Mouse (Mus musculus): Measurements from ENCODE around the gene Hivep3.

Gene Hivep3

DNA sequence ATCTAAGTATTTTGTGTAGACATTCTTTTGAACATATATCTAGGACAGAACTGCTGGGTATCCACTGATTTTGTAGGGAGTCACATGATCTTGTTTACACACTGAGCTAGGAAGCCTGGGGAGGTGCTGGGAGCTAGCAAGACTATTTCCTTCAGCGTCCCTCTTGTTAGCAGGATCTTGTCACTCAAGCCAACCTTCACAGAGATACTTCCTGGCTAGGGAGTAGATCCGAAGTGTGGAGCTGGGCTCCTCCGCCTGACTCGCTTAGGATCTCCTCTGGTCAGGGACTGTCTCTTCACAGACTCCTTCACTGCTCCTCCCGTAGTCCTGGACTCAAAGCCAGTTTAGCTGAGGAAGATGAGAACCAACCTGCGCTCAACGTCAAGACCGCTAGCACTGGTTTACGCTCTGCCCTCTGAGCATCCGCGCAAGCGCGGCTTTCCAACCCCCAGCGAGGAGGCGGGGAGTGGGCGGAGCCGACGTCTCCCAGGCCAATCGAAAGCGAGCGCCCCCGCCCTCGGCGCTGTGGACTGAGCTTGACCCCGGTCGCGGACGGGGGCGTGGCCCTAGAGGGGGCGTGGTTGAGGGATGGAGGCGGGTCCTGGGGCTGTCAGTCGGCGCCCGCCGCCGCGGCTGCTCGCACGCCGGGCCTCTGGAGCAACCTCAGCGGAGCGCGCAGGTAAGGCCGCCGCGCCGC, at the start of gene Hivep3:
Gene Hivep3 (plus strand): TSS at position 601 of the 697 bp plus-strand sequence.
- peak; percentile 100 for DNase-seq (ENCODE audit: low spot score)

GRCm38 (mm10) chr4:119685746-119686145, 47.8 kb upstream of the Hivep3 start:
- DNase-seq (ENCODE audit: low spot score), result no peak

DNA sequence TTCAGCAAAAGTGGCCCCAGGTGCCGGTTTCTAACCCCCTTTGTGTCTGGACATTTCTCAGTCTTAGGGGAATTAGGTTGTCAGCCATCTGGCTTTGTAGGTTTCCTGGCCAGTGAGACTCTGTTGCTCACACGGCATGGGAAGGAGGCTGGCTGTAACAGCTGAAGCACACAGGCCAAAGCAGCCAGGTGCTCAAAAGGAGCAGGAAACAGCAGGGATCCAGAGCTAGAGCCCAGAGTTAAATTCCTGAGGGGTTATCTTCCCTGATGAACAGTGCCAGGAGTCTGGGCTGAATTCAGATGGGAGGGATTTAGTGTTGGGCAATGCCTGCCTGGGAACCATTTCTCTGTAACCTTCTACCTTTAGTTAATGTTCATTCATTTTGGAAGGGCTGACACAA, 35.2 kb upstream of the Hivep3 start:
- no peak for DNase-seq (ENCODE audit: low spot score)

DNA sequence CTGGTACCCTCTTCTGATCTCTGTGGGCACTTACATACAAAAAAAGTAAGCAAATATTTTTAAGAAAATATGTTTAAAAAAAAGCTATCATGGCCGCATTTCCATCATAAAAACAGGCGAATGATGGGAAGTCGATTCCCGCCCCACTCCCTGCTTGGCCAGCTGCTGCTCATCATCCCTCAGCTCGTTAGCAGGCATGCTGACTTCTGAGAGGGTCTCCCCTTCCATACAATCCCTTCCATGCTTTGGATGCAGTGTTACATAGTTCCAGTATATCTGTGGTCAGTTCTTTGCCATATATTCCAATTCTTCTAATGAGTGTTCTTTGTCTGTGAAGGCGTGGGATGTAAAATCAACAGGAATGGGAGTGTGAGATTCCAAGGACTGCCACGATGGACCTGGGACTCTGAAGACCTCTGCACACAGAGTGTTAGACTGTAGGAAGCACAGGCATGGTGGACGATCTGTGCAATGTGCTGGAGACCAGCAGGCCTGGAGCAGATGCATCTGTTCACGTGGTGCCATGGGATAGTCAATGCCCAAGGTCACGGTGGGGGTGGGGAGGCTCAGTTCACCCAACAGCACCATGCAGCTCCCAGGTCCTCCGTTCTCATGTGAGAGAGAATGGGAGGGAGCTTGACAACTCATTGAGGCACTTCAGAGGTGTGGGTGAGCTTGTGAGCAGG, 32.2 kb upstream of the Hivep3 start:
- no peak for DNase-seq (ENCODE audit: low spot score)

- DNase-seq (ENCODE audit: low spot score), result no peak
These were observed 29.6 kb upstream of the Hivep3 start for GRCm38 (mm10) chr4:119703965-119704364.

- peak; percentile 41 for DNase-seq (ENCODE audit: low spot score)
These were observed 26.3 kb upstream of the Hivep3 start for GRCm38 (mm10) chr4:119707326-119707725.

GRCm38 (mm10) chr4:119707751-119708150, 25.8 kb upstream of the Hivep3 start:
- no peak for DNase-seq (ENCODE audit: low spot score)

DNA sequence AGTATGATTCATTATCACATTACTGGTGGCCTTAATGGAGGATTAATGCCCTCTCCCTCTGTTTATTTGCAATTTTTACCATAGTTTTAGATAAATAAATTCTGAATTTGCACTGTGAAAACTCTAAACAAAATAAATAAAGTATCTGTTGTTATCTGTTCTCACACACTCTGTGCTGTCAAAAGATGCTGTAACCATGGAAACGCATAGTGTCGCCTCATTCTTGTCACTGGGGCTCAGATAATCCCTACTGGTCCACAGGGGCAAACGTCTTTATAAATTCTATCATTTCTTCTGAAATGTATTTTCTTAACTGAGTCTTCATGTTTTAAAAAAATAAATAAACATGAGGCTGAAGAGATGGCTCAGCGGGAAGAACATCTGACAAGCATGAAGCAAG, 23.4 kb upstream of the Hivep3 start:
- no peak for DNase-seq (ENCODE audit: low spot score)

GRCm38 (mm10) chr4:119717443-119717842, 16.1 kb upstream of the Hivep3 start:
- DNase-seq (ENCODE audit: low spot score), result no peak

DNA sequence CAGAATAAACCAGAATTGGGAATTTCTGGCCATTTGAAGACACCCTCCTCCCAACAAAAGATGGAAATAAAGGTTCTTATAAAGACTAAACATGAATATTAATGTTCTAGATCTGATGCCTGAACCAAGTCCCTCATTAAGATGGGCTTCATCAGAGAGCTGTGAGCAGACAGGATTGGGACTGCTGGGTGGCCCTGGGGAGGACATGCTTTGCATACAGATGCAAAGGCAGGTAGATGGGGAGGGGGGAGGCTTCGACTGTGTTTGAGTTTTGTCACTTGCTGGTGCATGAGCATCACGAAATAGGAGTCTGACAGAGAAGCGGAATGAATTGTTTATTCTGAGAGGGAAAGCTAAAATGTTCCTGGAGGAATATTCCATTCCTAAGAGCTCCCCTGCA, 12.1 kb upstream of the Hivep3 start:
- no peak for DNase-seq (ENCODE audit: low spot score)

GRCm38 (mm10) chr4:119726074-119726473, 7.5 kb upstream of the Hivep3 start:
- DNase-seq (ENCODE audit: low spot score), result no peak

GRCm38 (mm10) chr4:119727871-119728270, 5.7 kb upstream of the Hivep3 start:
- no peak for DNase-seq (ENCODE audit: low spot score)

GRCm38 (mm10) chr4:119733942-119734341, 358 bp downstream of the Hivep3 start:
- no peak for DNase-seq (ENCODE audit: low spot score)

- no peak for DNase-seq (ENCODE audit: low spot score)
These were observed 768 bp downstream of the Hivep3 start for GRCm38 (mm10) chr4:119734352-119734751.

GRCm38 (mm10) chr4:119738641-119739040, 5.1 kb downstream of the Hivep3 start:
- no peak for DNase-seq (ENCODE audit: low spot score)

GRCm38 (mm10) chr4:119739301-119740062, 5.9 kb downstream of the Hivep3 start:
- no peak for DNase-seq (ENCODE audit: low spot score)

DNA sequence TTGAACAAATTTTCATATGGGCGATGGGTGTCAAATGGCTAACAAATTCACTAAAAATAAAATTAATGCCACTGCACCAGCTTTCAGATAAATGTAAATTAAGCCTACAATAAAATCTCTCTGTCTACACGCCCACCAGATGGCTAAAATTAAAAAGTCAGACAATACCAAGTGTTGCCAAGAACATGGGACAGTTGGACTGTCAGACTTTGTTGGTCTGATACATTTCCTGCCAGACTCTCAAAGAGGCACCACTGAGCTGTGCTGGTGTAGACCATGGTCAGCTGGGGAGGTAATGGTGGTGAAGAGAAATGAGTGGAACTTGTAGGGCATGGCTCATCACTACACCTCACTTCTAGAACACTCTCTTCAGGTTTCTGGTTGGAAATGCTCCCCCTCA, 14.8 kb downstream of the Hivep3 start:
- DNase-seq (ENCODE audit: low spot score), result no peak

DNA sequence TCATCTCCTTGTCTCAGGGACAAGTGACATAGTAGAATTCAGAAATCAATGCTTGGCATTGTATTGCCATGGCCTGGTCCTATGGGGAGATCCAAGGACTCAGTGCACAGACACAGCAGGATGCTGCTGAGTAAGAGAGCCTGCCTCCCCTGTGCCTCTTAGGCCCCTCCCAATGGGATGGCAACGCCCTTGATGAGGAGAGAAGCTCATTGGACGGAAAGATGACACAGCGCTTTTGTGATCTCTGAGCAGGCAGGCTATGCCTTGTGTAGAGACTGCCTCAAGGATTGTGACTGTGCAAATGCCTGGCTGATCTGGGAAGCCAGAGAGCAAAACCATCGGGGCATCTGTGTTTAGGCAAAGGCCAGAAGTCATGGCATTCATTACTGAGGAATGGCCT, 16.6 kb downstream of the Hivep3 start:
- DNase-seq (ENCODE audit: low spot score), result no peak

DNA sequence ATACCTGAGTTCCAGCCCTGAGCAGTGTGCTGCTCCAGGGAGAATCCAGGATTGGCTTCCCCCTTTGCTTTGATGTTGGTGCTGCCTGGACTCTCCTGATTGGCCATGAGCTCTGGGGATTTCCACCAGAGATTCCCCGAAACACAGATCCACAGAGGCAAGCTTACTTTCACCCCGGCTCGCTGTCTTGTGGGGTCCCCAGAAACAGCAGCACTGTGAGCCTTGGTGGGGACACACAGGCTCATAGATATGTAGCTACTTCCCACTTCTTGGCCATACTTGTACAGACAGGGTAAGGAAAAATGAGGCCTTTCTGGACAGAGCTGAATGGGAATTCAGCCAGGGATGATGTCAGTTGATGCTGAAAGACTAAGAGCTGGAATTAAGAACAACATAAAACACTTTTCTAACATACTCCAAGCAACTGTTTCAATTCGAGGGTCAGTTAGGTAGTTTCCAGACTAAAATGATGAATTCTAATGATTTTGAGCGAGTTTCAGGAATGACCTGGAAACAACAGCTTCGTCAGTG, 17.2 kb downstream of the Hivep3 start:
- DNase-seq (ENCODE audit: low spot score), result no peak

DNA sequence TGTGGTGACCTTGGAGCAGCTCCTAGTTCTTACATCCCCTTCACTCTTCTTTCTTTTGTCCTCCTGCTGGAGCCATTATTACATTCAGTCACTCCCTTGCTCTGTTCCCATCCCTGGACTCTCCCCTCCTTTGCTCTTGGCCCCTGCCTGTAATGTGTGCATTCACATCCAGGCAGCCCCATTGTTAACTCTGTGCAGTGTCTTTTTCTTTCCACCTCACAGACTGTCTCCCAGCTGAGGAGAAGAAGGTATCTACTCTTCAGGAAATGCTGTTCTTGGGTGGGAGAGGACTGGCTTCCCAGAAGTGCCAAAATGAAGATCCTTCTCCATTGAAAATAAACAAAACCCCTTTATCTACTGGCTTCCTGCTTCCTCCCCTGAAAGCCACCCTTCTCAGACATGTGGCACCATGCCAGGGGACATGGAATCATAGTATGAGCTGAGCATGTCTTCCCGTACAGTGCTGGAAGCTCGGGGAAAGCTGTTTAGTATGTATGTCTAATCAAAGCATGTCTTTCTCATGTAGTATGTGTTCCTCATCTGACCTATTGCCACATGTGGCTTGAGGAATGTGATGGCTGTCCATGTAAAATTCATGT, 17.9 kb downstream of the Hivep3 start:
- DNase-seq (ENCODE audit: low spot score), result no peak

GRCm38 (mm10) chr4:119759574-119760233, 26.1 kb downstream of the Hivep3 start:
- DNase-seq (ENCODE audit: low spot score), result no peak

- DNase-seq (ENCODE audit: low spot score), result no peak
These were observed 27.2 kb downstream of the Hivep3 start for GRCm38 (mm10) chr4:119760820-119761219.

All from retina, embryonic 14.5 days (tissue).